Mouse (Mus musculus) heart, postnatal 14 days (tissue): ENCODE measurements around the gene Kcne4. TPM values are rescaled to one million over a fixed set of nuclear protein-coding genes. Genes with fewer than 3 reads are reported as not detected.
A peak's percentile ranks its signal among the peaks of the same experiment; 100 is the strongest.
"Not testable (repeated sequence)": the region's sequence is repeated elsewhere in the genome, so short reads cannot be mapped to it uniquely, and the experiment has no call there.

Experiments used
- DNase-seq, 2 experiments: peaks; one replicate each; pipeline ENCODE4 v3.0.0; 2021 to 2022
- intact Hi-C: fragments of 180-260 bp; cut with DNase I; formaldehyde crosslinking; loops from one replicate; pipeline ENCODE4 v1.15.1; 2025
- long read RNA-seq, 2 experiments: library from polyadenylated mRNA; stranded (forward); transcript quantifications; one replicate each; pipeline ENCODE4 v2.0.0; 2021
- total RNA-seq, 2 experiments: library from RNA; stranded (reverse); gene quantifications; 2 replicates each; pipeline ENCODE4 v1.2.3; 2021

The Kcne4 gene
- 1 to 10 TPM; 3.2 to 3.7 TPM for total RNA-seq
- long read RNA-seq, experiment 1, partial matches to known transcripts: 2 of 4 reads
- long read RNA-seq, experiment 1, other reads (novel, unspliced or antisense): 0 of 4 reads
- long read RNA-seq, experiment 2, partial matches to known transcripts: 0 of 2 reads
- long read RNA-seq, experiment 2, other reads (novel, unspliced or antisense): 1 of 2 reads

- peak; percentile 20 to 31 for DNase-seq
- intact Hi-C loops: loop anchor here (5.0 kb wide), 2 partner anchors 46 to 69 kb away; no protein-coding TSS in a partner anchor
Observed at GRCm38 (mm10) chr1:78816639-78817038, at the start of gene Kcne4. Kcne4 (plus strand) TSS chr1:78816758.

- intact Hi-C loops: no loop called here
- no peak for DNase-seq
Observed at GRCm38 (mm10) chr1:78781899-78782298, 34.7 kb upstream of the Kcne4 start.

GRCm38 (mm10) chr1:78784936-78785335 is 31.6 kb upstream of the Kcne4 start:
- intact Hi-C loops, DNase-seq: not testable (repeated sequence)

GRCm38 (mm10) chr1:78789744-78790143 is 26.8 kb upstream of the Kcne4 start:
- DNase-seq: no peak
- intact Hi-C loops: no loop called here

- intact Hi-C loops: no loop called here
- no peak for DNase-seq
Observed at GRCm38 (mm10) chr1:78807428-78807827, 9.1 kb upstream of the Kcne4 start.

- intact Hi-C loops: no loop called here
- no peak for DNase-seq
Observed at GRCm38 (mm10) chr1:78809819-78810218, 6.7 kb upstream of the Kcne4 start.

DNA sequence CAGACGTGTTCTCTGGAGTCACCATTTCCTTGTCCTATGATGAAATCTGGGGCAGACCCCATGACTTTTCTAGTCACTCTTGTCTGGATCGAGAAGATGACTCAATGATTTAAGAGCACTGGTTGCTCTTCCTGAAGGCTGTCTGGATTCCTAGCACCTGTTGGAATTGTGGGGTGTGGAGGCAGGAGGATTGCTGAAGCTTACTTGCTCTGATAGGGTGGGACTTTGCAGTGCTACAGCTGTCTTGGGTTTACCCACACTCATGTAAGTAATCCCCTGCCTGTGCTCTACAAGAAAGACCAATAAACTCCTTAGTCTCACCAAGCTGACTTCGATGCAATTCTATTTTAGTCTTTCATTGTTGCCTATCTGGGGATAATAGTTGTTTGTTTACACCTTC is 5.7 kb upstream of the Kcne4 start:
- intact Hi-C loops: no loop called here
- DNase-seq: no peak

GRCm38 (mm10) chr1:78811975-78812490 is 4.5 kb upstream of the Kcne4 start:
- intact Hi-C loops: no loop called here
- no peak for DNase-seq

DNA sequence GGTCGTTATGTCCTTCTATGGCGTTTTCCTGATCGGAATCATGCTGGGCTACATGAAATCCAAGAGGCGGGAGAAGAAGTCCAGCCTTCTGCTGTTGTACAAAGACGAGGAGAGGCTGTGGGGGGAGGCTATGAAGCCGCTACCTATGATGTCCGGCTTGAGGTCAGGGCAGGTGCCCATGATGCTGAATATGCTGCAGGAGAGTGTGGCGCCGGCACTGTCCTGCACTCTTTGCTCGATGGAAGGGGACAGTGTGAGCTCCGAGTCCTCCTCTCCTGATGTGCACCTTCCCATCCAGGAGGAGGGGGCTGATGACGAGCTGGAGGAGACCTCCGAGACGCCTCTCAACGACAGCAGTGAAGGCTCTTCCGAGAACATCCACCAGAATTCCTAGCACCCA is 1.2 kb downstream of the Kcne4 start:
- DNase-seq: peak in 1 of 2 experiments; percentile 2
- intact Hi-C loops: loop anchor here (5.0 kb wide), 2 partner anchors 45 to 70 kb away; no protein-coding TSS in a partner anchor

DNA sequence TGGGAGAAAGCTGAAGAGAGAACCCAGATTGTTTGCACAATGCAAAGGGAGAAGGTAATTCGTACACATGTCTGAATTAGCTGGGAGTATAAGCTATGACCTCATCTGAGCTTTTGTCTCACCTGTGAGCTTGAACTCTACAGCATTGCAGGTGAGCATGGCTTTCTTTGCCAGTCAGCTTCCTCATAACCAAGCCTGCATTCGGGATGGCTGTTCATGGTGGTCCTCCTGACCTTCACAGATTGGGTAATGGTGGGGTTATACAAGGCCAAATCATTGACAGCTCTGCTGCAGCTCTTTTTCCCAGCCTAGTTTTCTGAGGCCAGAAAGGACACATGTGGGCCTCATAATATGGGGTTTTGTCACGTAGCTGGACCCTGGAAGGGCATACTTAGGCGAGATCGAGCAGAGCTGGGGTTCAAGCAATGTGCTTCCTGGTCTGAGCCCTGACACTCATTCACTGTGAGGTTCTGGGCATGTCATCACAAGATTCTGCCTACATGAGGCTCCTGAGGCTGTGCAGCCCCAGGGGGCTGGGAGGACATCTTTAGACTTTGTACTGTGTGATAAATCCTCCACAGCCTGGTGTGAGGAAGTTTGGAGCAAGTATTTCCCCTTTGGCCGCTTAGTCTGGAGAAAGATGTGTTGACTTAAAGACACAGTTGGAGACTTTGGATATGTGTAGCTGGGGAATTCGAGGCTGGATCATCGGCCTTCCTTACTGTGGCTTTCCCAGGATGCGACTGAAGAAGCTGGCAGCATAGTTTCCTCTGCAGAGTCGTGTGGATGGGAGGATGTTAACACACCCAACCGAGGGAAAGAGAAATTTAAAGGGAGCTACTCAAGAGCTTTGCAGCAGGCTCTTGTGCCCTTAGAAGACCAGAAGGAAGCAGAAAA is 2.3 kb downstream of the Kcne4 start:
- intact Hi-C loops: loop anchor here (5.0 kb wide), 2 partner anchors 43 to 72 kb away; no protein-coding TSS in a partner anchor
- DNase-seq: peak in 1 of 2 experiments; percentile 27

DNA sequence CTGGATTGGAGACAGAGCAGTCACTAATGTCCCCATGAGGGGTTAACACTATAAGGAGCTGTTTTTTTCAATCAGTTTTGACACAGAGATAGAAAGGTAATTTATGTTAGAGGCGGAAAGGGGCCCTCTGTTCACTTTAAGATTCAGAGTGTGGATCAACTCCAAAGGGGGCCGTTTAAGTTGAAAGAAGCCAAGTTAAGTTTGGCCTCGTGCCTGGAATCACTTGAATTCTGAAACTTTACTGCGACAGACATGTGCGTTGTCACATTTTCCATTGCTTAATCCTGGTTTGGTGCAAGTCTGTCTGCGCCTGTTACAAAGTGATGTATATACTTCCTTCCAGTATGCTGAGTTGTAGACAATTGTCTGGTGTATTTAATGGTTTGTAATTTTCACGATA is 3.0 kb downstream of the Kcne4 start:
- DNase-seq: peak; percentile 54 to 77
- intact Hi-C loops: loop anchor here (5.0 kb wide), 2 partner anchors 43 to 72 kb away; no protein-coding TSS in a partner anchor

GRCm38 (mm10) chr1:78820176-78820575 is 3.6 kb downstream of the Kcne4 start:
- peak; percentile 59 to 64 for DNase-seq

DNA sequence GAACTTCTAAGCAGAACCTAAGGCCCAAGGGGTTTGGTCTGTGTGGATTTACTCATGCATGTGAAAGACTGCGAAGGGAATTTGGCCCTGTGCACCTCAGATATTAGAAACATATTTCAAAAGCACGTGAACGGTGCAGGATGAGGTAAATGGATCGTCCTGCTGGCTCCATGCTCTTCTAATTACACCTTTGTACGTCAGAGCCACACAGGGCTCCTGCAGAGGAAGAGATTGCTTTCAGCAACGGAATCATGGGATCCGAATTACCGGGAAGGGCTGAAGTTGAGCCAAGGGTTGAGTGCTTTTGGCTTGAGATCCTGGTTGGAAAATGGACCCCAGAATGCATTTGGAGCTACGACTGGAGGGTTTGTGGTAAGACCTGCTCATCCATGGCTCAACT is 4.6 kb downstream of the Kcne4 start:
- DNase-seq: peak in 1 of 2 experiments; percentile 39
- intact Hi-C loops: no loop called here

More at GRCm38 (mm10) chr1:78820176-78820575, 3.6 kb downstream of the Kcne4 start:
- intact Hi-C loops: no loop called here

GRCm38 (mm10) chr1:78821733-78822430 is 5.3 kb downstream of the Kcne4 start:
- intact Hi-C loops: no loop called here
- DNase-seq: peak in 1 of 2 experiments; percentile 14

DNA sequence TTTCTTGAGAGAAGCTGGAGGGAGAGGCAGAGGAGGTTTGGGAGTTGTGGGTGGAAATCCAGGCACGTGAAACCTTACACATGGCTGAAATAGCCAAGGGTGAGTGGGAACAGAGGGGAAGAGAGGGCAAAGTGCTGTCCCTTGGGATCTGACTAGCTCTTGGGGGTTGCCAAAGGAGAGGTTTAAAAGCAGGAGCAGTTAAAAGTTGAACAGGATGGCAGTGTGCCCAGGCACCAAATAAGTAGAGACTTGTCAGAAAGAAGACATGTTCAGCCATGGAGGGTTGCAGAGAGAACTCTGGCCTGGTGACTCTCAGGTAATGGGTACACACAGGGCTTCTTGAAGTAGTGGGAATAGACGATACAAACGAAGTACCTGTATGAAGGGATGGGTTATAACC is 8.7 kb downstream of the Kcne4 start:
- intact Hi-C loops: no loop called here
- no peak for DNase-seq

DNA sequence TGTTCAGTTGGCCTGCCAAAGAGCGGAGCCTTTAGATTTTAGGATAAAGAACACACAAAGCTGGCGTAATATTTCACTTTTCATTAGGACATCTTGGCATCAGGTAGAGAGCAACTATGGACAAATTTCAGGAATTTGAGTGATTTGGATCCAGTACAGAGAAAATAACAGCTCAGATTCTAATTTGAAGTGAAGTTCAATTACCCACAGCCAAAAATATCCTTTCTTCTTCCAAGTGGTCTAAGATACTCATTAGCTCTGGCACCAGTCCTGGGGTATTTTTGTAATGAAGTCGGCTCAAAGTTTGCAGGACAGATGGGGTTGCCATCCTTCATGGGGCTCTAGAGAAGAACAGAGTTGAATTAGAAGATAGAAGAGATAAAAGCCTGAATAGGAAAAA is 21.9 kb downstream of the Kcne4 start:
- intact Hi-C loops: no loop called here
- DNase-seq: no peak

- intact Hi-C loops: no loop called here
Observed at GRCm38 (mm10) chr1:78840769-78841168, 24.2 kb downstream of the Kcne4 start.

GRCm38 (mm10) chr1:78845661-78846060 is 29.1 kb downstream of the Kcne4 start:
- no peak for DNase-seq
- intact Hi-C loops: loop anchor here (2.0 kb wide), 1 partner anchor 121 kb away; no protein-coding TSS in a partner anchor

More at GRCm38 (mm10) chr1:78840769-78841168, 24.2 kb downstream of the Kcne4 start:
- DNase-seq: no peak

GRCm38 (mm10) chr1:78846471-78846870 is 29.9 kb downstream of the Kcne4 start:
- intact Hi-C loops: loop anchor here (2.0 kb wide), 1 partner anchor 122 kb away; no protein-coding TSS in a partner anchor
- DNase-seq: peak in 1 of 2 experiments; percentile 55

- DNase-seq: no peak
- intact Hi-C loops: no loop called here
Observed at GRCm38 (mm10) chr1:78852408-78853093, 36.0 kb downstream of the Kcne4 start.
